Mouse (Mus musculus) layer of hippocampus, adult 6 months (tissue): ENCODE results near the gene Slc5a6. TPM values are rescaled to one million over a fixed set of nuclear protein-coding genes. Genes with fewer than 3 reads are reported as not detected.

Source experiments
- long read RNA-seq, 2 experiments: library from polyadenylated mRNA; unstranded; transcript quantifications; one replicate each; pipeline ENCODE4 v2.0.0; 2019 to 2020
- polyA plus RNA-seq: library from polyadenylated mRNA; unstranded; fragments of <200 nt; fragmentation: Nextera tagmentation; gene quantifications from 2 replicates; pipeline ENCODE4 v1.2.3, GENCODE M21; 2021

Slc5a6 gene
- 9.8 and 12.6 TPM in 2 replicates for polyA plus RNA-seq
- long read RNA-seq, experiment 1, transcript Slc5a6-202 (18 exons, 3,436 nt): major isoform, 8 of 15 reads
- long read RNA-seq, experiment 1, partial matches to known transcripts: 4 of 15 reads
- long read RNA-seq, experiment 1, other reads (novel, unspliced or antisense): 1 of 15 reads
- long read RNA-seq, experiment 2, transcript Slc5a6-205 (17 exons, 3,248 nt): minor isoform, 6 of 126 reads
- long read RNA-seq, experiment 2, transcript Slc5a6-202 (18 exons, 3,436 nt): major isoform, 80 of 126 reads
- long read RNA-seq, experiment 2, partial matches to known transcripts: 10 of 126 reads
- long read RNA-seq, experiment 2, other reads (novel, unspliced or antisense): 30 of 126 reads

GRCm38 (mm10) chr5:31048763-31049641, at the start of gene Slc5a6:
Gene Slc5a6 (minus strand): TSS chr5:31048924.

GRCm38 (mm10) chr5:31054261-31055215, 5.8 kb upstream of the Slc5a6 start, which contains the start of gene Cad:
Gene Cad (plus strand): TSS chr5:31054780.

GRCm38 (mm10) chr5:31047848-31048762, 619 bp downstream of the Slc5a6 start, which contains the start of gene Atraid:
Gene Atraid (plus strand): TSS chr5:31048312.

Other genes with a start within 250 kb of the Slc5a6 start
- gene Mapre3, start 234.3 kb downstream of the Slc5a6 start, polyA plus RNA-seq: 128 and 173 TPM in 2 replicates
- gene Tmem214, start 180.9 kb downstream of the Slc5a6 start, polyA plus RNA-seq: 20.3 and 26.1 TPM in 2 replicates
- gene Agbl5, start 160.2 kb downstream of the Slc5a6 start, polyA plus RNA-seq: 2.9 and 4.6 TPM in 2 replicates
- gene Ost4, start 141.1 kb downstream of the Slc5a6 start, polyA plus RNA-seq: 134 and 150 TPM in 2 replicates
- gene Emilin1, start 135.5 kb downstream of the Slc5a6 start, polyA plus RNA-seq: 0.55 and 1.1 TPM in 2 replicates
- gene Khk, start 127.5 kb downstream of the Slc5a6 start, polyA plus RNA-seq: 38.1 and 40.6 TPM in 2 replicates
- gene Cgref1, start 103.3 kb downstream of the Slc5a6 start, polyA plus RNA-seq: 8.1 and 10.3 TPM in 2 replicates
- 50.1 and 55.9 TPM in 2 replicates for gene Preb, start 88.6 kb downstream of the Slc5a6 start, polyA plus RNA-seq
- gene Tcf23, start 80.3 kb downstream of the Slc5a6 start, polyA plus RNA-seq: 0.06 TPM in 2 replicates
- gene Atraid, start 612 bp downstream of the Slc5a6 start, polyA plus RNA-seq: 231 and 258 TPM in 2 replicates
- 2.9 and 3.1 TPM in 2 replicates for gene Cad, start 5.9 kb upstream of the Slc5a6 start, polyA plus RNA-seq
- not detected in 2 replicates for gene Dnajc5g, start 57.4 kb upstream of the Slc5a6 start, polyA plus RNA-seq
- gene Slc30a3, start 59.3 kb upstream of the Slc5a6 start, polyA plus RNA-seq: 88.3 and 99.3 TPM in 2 replicates
- gene Trim54, start 67.8 kb upstream of the Slc5a6 start, polyA plus RNA-seq: 0.15 and 0.33 TPM in 2 replicates
- gene Ucn, start 89.9 kb upstream of the Slc5a6 start, polyA plus RNA-seq: not detected in 2 replicates
- gene Mpv17, start 105.3 kb upstream of the Slc5a6 start, polyA plus RNA-seq: 139 and 146 TPM in 2 replicates
- 0.70 and 2.9 TPM in 2 replicates for gene Gm29609, start 131.0 kb upstream of the Slc5a6 start, polyA plus RNA-seq
- 12.4 and 12.7 TPM in 2 replicates for gene Gtf3c2, start 131.2 kb upstream of the Slc5a6 start, polyA plus RNA-seq
- gene Snx17, start 144.3 kb upstream of the Slc5a6 start, polyA plus RNA-seq: 112 and 117 TPM in 2 replicates
- 31.6 and 46.9 TPM in 2 replicates for gene Eif2b4, start 144.5 kb upstream of the Slc5a6 start, polyA plus RNA-seq
- 1.6 and 1.9 TPM in 2 replicates for gene Zfp513, start 153.4 kb upstream of the Slc5a6 start, polyA plus RNA-seq
- 79.7 and 95.6 TPM in 2 replicates for gene Ppm1g, start 171.8 kb upstream of the Slc5a6 start, polyA plus RNA-seq
- 75.4 and 80.3 TPM in 2 replicates for gene Nrbp1, start 191.9 kb upstream of the Slc5a6 start, polyA plus RNA-seq
- gene Gm9970, start 192.3 kb upstream of the Slc5a6 start, polyA plus RNA-seq: not detected in 2 replicates
- 0.77 and 2.4 TPM in 2 replicates for gene Krtcap3, start 202.8 kb upstream of the Slc5a6 start, polyA plus RNA-seq
- 13.4 and 15.4 TPM in 2 replicates for gene Ift172, start 242.2 kb upstream of the Slc5a6 start, polyA plus RNA-seq
- 72.5 and 92.3 TPM in 2 replicates for gene Fndc4, start 247.2 kb upstream of the Slc5a6 start, polyA plus RNA-seq
- not detected in 2 replicates for gene Gckr, start 248.5 kb upstream of the Slc5a6 start, polyA plus RNA-seq